Mouse (Mus musculus) heart, adult 18-20 months (tissue): ENCODE results near the gene Med29. TPM values are rescaled to one million over a fixed set of nuclear protein-coding genes. Genes with fewer than 3 reads are reported as not detected.

Source experiments
- DNase-seq, 2 experiments: peaks; one replicate each; pipeline ENCODE4 v3.0.0; 2021 to 2022; ENCODE audit warnings: mixed read lengths in 1 of 2
- total RNA-seq, 2 experiments: library from RNA; stranded (reverse); gene quantifications; 2 replicates each; pipeline ENCODE4 v1.2.3; 2021

The Med29 gene
- total RNA-seq, 2 experiments from 2014 or later: 21.8 TPM

DNA sequence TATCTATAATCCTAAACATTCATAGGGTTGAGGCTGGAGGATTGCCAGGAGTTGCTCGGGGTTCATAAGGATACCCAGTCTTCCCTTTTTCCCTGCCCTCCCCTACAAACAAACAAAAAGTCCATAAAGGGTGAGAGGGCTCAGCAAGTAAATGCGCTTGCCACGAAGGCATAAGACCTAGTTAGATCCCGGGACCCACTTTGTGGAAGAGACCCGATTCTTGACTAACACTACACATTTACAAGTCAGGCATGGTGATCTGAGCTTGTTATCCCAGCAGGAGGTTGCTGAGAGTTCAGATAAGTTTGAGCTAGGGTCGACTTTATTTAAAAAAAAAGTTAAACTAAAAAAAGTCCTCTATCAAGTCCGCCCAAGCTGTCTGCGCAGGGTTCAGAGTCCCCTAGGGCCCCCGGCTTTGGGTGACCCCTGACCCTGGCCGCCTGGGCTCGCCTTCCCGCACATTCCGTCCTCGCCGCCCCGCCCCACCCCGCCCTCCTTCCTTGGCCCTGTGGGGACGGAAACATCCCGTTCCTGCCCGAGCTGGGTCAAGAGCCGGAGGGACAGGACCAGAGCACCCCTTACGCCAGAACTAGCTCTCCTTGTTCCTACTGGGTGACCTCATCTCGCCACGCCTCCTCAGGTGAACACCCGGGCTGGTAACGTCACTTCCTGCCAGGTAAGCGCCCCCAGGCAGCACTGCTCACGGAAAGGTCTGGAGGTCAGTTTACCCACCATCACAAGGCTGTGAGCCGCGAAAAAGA, 16.3 kb downstream of the Med29 start:
- DNase-seq: peak; percentile 92 to 95

DNA sequence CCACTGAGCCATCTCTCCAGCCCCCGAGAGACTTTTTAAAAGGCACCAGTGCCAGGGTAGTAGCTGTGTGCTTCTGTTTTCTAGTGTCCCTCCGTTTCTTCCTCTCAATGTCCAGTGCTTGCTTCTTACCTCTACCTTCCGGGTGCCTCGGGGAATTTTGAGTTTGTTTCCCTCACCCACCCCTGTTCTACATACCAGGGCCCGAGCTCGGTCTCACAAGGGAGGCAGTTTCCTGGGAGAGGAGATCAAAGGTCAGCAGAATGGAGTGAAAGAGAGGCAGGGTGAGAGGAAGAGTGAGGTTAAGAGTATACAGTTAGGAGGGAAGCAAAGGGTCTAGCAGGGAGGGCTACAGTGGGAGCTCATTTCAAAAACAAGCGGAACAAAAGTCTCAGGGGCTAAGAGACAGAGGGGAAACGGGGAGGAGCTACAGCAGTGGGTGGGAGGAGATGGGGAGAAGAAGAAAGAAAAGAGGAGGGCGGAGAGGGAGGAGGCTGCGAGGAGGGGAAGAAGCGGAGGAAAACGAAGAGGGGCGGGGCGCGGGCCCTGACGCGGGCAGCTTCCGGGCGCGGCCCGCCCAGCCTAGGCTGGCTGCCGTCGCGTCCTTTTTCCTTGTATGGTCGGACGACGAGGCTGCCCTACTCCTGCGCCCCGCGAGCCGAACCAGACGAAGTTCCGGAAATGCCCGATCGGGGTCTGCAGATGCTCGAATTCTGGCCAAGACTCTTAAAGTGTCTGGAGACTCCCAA, 17.2 kb downstream of the Med29 start:
- DNase-seq: peak; percentile 94 to 96

DNA sequence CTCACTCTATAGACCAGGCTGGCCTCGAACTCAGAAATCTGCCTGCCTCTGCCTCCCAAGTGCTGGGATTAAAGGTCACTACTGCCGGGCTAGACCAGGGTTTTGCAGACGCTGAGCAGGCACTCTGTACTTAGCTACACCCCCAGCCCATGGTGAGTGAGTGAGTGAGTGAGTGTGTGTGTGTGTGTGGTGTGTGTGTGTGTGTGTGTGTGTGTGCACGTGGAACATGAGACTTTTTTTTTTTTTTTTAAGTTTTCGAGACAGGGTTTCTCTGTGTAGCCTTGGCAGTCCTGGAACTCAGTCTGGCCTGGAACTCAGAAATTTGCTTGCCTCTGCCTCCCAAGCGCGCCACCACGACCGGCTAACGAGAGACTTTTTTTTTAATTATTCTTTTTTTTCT, 17.9 kb downstream of the Med29 start:
- DNase-seq: no peak

DNA sequence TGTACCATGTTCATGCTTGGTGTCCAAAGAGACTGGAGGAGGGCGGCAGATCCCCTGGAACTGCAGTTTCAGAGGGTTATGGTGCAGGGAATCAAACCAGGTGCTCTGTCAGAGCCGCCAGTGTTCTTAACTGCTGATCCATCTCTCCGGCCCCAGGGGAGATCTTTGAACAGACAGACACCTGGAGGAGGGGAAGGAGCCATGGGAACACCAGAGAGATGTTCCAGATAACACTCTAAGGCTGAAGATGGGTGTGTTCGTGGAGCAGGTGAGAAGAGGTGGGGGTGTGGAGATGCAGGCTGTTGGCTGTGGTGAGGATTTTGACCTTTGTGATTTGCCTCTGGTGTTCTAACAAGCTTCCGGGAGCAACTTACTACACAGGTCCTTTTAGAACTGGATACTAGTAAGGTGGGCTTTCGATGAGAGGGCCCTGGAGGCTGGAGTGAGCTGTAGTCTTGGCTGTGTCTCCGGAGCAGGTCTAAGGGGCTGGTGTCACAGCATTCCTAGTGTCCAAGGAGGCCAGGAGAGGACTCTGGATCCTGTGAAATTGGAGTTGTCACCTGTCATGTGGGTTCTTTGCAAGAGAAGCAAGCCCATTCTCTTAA, 18.5 kb downstream of the Med29 start:
- DNase-seq: peak in 1 of 2 experiments; percentile 36

DNA sequence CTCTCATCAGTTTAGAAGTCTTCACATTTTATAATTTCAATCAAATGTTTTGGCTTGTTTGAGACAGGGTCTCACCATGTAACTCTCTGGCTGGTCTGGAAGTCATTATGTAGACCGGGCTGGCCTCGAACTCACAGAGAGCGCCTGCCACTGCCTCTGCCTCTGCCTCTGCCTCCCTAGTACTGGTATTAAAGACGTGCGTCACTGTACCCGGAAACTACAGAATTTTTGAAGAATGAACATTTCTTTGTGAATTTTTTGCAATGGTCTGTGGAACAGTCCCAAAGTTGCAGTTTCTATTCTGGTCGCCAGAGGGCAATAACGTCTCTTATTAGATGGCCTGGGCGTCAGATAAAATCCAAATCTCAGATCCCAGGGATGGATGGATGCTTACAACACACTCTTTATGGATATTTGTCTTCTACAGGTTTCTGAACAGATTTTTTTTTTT, 19.4 kb downstream of the Med29 start:
- peak; percentile 89 to 93 for DNase-seq

DNA sequence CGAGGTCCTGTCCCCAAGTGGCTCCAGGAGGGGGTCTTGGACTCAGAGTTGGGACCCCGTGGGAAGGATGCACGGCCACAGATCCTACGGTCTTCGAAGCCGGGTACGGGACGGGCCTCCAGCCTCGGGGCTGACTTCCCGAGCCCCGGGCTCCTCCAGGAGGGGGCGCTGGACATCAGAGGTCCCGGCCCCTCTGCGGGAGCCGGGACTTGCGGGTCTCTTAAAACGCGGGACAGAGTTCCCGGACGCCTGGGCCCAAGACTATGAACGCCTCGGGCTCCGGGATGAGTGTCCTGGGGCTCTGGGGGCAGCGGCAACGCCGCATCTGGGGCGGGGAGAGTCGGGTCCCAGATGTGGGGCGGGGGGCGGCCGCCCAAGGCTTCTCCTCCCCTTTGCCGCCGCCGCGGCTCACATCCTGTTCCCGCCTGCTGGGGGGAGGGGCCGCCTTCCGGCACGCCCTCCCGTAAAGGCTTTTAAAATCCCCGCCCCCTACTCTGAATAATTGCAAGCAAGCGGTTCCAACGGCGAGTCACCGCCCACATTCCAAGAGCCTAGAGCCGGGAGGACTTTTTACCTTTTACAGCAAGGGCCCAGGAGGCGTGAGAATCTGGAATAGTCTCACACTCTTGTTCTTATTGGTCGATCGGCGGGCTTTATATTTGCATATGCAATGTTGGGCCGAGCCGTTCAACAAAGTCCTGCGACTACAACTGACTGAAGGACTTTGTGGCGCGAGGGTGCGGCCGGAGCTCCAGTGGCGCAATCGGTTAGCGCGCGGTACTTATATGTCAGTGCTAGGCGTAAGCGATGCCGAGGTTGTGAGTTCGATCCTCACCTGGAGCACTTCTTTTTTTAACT, 20.0 kb downstream of the Med29 start, which contains the start of gene Plekhg2:
Gene Plekhg2, minus strand, starts transcription at position 349 of the 858 bp plus-strand sequence.
- DNase-seq: peak; percentile 99

DNA sequence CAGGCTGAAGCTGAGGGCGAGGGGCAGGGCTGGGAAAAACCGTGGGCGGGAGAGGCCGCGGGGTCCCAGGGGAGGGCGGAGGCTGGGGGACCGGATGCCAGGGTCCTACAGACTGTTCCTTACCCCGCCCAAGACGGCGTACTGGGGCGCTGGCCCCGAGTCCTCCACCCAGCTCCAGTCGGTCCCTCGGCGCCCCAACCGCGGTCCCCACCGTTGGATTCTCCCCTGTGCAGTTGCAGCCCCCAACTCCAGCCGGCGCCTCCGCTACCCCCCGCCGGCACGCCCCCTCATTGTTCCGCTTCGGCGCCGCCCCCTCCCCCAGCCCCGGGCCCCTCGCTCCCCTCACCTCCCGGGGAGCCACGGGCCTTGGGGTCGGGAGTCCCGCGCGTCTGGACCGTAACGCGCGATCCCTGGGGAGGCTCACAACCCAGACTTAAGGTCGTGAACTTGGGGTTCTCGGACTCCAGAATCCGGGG, 21.0 kb downstream of the Med29 start:
- DNase-seq: peak; percentile 78 to 88

DNA sequence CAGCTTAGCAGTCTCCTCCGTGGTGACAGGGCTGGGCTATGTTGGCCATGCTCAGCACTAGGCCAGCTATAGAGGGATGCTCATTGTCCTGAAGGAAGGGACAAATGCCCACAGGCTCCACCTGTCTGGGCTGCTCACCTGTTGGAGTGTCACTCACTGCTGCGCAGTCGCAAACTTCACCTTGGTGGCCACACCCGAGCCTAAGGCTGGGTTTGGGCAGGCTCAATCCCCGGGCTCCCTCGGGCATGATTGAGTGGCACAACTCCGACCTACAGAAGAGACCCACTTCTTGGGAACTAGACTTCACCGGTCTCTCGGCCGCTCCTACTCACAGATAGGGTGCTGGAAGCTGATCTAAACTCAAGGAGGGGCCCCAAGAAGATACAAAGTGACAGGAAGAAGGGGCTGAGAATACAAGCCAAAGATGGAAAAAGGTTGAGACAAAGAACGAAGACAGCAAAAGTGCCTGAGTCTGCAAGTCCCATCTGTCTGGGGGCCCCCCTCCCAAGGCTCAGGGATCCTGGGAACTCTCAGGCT, 21.5 kb downstream of the Med29 start:
- peak in 1 of 2 experiments; percentile 25 for DNase-seq

DNA sequence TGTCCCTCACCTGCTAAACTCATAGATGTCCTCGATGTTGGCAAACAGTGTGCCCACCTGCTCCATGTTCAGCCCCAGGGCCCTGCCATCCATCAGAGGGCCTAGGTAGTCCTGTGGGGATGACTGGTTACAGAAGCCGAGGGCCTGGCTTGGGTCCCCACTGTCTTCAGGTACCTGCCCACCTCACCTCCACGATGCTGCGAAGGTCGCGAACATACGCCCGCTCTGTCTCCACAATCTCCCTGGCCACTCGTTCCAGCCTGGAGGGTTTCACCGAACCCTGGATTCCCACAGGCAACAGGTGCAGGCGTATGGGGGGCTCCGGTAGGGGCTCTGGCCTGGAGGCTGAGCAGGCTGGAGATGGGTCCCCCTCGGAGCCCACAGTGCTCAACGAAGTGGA, 22.5 kb downstream of the Med29 start:
- DNase-seq: no peak

DNA sequence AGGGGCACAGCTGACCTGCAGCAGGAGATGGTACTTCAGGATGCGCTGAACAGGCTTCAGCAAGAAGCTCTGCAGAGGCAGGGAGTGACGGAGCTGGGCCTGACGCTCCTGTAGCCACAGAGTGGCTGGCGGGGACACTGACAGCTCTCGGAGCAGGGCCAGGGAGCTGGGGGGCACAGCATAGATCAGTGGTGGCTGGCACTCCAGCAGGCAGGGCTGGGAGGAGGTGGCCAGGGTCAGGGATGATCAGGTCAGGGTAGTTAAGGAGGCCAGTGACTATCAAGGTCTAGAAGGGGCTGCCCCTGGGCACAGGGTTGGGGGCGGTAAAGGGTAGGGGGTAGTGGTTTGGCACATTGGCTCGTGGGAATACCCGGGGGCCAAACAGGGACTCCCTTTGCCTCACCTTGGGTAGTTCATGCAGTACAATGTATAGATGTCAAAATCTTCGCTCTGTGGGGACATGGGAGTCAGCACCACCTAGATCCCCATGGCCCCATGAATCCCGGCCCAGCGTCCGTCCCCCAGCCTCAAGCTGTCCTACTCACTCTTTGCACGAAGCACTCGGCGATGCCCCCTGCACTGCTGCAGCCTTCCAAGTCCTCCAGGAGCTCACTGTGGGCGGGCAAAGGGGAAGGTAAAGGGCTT, 24.1 kb downstream of the Med29 start:
- DNase-seq: no peak

DNA sequence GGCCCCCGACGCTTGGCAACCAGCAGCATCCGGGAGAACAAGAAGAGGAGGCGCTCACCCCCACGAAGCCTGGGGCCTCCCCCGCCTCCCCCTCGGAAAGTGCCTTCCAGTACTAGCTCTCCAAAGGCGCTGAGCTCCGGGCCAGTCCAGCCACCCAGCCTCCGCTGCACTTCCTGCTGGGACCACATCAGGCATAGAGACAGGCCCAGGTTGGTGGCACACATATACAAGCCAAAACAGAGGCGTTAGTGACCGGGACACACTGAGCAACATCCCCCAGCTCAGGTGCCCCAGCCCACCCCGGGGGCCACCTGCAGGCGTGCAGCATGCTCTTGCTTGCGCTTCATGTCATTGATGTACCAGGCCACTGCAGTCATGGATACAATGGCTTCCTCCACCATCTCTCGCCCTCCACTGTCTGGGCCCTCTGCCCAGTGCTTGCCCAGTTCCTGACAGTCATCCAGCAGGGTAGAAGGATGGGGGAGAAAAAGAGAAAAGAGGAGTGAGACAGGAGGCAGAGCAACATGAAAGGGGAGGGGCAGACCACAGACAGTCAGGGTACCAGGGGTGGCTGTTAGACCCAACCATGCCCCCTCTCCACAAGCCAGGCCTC, 24.7 kb downstream of the Med29 start:
- DNase-seq: no peak

DNA sequence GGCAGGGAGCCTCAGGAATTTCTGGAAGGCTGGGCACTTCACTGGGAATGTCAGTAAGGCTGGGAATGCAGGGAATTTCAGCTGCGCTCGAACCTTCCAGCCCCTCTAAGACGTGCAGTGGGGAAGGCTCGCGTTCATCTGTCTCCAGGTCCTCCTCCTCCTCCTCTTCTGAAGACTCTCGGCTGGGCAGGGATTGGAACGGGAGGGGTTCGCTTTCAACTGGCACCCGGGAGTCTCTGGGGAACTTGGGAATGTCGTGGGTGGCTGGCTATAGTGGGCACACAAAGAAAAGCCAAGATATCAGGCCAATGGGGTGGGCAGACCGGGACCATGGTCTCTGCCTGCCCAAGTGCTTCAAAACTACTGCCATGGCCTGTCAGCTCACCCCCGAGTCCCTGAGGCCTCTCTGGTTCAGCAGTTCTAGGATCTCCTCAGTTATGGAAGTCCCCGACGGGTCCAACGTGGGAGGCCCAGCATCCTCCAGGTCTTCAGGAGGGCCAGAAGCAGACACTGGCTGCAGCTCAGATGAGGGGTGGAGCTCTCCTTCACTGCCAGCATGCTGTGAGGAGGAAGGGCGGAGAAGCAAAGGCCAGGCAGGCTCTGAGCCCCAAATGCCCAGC, 30.0 kb downstream of the Med29 start:
- DNase-seq: no peak

DNA sequence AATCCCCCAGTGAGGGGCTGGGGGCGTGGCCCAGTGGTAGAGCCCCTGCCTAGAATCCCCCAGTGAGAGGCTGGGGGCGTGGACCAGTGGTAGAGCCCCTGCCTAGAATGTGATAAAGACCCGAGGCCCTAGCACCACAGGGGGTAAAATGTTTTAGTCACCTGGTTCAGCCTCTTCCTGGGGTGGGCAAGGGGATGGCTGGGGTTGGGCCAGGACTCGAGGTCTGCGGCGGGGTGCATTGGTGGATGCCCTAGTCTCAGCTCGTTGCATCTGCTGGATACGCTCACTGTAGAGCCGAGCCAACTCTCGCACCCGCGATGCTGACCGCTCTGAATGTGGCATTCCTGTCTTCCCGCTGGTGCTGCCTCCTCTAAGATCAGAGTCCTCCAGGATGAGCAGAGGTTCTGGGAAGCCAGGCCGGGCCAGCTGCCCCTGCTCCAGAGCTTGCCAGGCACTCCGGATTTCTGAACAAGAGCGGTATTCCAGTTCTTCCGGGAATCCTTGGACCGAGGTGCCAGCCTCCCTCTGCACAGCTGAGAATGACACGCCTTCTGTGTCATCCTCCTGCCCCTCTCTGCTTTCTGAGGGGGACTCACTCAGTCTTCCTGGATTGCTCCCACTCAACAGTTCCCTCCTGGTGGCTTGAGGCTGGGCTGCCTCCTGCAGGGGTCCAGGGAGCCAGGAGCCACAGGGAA, 30.7 kb downstream of the Med29 start:
- no peak for DNase-seq

DNA sequence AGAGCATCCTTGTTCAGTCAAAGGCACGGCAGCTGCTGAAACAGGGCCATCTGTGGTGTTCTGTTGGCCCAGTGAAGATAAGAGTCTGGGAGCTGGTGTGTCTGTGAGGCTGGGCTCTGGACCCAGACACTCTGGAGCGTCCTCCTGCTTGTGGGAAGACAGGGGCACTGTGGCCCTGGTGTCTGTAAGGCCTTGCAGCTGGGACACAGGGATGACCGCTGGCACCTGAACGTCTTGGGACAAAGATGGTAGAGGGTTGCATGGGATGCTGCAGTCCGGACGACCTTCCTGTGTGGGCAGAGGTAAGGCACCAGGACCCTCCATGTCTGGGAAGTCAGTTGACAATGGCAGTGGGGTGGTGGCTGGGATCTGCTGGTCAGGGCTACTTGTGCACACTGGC, 32.2 kb downstream of the Med29 start:
- DNase-seq: no peak

DNA sequence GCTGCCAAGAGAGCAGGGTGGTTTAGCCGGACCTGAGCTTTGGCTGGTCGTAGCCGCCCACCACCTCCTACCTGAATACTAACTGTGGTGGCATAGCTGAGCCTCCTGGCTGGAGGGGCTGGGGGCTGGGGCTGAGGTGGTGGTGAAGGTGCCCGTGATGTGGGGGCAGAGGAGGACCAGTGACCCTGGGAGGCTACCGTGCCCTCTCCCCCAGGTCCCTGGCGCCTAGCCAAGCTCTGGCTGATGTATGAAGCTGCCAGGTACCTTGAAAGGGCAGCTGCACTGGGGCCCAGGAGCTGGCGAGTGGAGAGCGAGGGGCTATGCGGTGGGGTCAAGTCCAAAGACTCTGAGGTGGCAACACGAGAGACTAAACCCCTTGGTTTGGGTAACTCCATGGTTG, 32.7 kb downstream of the Med29 start:
- no peak for DNase-seq

DNA sequence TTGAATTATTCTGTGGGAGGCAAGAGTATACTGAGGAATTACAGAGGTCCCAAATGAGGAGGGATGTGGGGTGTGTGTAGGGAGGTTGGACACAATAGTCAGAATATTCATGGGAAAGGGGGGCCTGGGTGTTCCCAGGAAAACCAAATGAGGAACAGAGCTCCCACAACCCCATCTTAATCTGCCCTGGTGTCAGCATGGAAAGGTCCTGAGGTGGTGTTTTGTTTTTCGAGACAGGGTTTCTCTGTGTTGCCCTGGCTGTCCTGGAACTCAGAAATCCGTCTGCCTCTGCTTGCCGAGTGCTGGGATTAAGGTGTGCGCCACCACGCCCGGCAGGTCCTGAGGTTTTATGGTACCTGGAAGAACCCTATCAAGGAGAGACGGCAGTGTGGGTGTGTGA, 34.1 kb downstream of the Med29 start:
- no peak for DNase-seq

DNA sequence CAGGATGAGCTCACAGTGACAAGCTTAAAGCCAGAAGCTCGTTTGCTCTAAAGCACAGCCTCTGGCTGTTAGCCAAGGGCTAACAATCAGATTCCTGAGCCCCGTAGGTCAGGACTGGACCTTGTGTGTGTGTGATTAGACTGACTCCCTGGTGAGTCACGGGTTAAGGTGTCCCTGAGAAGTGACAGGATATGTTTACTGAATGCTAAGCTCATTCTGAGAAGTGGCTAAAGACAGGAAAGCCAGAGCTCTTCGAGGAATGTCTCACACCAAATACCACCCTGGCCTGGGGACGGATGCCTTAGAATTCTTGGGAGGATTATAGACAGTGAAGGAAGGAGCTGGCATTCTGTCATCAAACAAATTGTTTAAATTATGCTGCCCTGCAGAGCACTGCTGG, 34.5 kb downstream of the Med29 start:
- no peak for DNase-seq

DNA sequence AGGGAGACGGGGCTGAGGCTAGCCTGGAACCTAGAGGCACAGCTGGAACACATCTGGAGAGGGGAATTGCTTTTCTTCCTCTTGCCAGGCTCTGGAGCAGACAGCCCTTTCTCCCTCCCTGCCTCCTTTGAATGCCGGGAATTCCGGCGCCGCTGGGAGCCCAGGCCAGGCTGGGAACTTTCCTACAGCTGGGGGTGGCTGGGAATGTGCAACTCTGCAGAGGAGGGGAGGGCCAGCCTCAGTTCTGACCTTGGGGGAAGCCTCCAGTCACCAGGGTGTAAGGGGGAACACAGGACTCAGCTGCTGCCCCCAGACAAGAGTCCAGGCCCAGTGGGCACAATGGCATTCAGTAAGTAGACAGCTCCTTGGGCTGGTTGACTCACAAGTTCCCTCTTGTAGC, 35.5 kb downstream of the Med29 start:
- peak; percentile 66 to 83 for DNase-seq

DNA sequence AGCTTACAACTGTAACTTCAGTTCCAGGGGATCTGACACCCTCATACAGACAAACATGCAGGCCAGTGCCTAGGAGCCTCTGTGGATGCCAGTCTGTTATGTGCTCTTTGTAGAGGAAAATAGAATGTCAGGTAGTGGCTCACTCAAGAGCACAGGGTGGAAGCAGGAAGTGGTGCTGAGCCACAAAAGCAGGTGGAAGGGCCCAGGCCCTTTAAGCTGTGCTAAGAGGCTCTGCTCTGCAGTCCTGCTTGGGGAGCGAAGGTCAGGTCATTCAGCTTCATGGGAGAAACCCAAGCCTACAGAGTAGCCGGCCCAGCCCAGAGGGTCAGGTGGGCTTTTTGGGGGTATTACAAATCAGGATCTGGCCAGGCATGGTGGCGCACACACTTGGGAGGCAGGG, 37.3 kb downstream of the Med29 start:
- no peak for DNase-seq

DNA sequence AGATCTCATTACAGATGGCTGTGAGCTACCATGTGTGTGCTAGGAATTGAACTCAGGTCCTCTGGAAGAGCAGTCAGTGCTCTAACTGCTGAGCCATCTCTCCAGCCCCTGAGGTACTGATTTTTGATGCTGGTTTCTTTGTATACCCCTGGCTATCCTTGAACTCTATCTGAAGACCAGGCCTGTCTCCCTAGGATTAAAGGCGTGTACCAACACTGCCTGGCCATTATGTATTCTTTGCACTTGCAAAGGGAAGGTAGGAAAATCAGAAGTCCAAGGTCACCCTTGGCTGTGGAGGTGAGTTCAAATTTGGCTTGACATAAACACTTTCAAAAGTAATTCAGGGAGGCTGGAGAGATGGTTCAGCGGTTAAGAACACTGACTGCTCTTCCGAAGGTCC, 37.9 kb downstream of the Med29 start:
- DNase-seq: no peak
